Mouse (Mus musculus) CH12.LX (cell line): ENCODE measurements around the gene Rnf10.

ENCODE experiments used
- CTCF ChIP-seq, 2 experiments: IDR thresholded peaks in 1 of 2; conservative IDR thresholded peaks in 1 of 2; 2 replicates each; pipeline ENCODE4 v1.5.1; 2011 to 2012; ENCODE audit warnings: low read depth in 2 of 2, low read length in 2 of 2, improper control_type of control experiment in 1 of 2, inconsistent platforms in 1 of 2, mild to moderate bottlenecking in 1 of 2, moderate library complexity in 1 of 2
- SIN3A ChIP-seq: IDR thresholded peaks from 2 replicates; pipeline ENCODE4 v1.6.1; 2012; ENCODE audit warnings: low read length, improper control_type of control experiment, inconsistent platforms
- ZC3H11A ChIP-seq: IDR thresholded peaks from 2 replicates; pipeline ENCODE4 v1.6.1; 2012; ENCODE audit warnings: low read depth, mild to moderate bottlenecking, inconsistent platforms, low read length, improper control_type of control experiment

GRCm38 (mm10) chr5:115217998-115218397 lies 54.7 kb downstream of the Rnf10 start:
- TF ChIP-seq ZC3H11A (no peak), CTCF (conservative IDR thresholded peaks at IDR 0.05 in 1 of 2, IDR thresholded peaks at IDR 0.05 in 1 of 2; ENCODE audit: low read depth in 2 of 2, low read length in 2 of 2) (no peak), SIN3A (no peak)
